Mouse (Mus musculus) adrenal gland, postnatal 4 days (tissue): Measurements from ENCODE around the gene Zscan4e. TPM values are rescaled to one million over a fixed set of nuclear protein-coding genes. Genes with fewer than 3 reads are reported as not detected.
"Not testable (repeated sequence)": the region's sequence is repeated elsewhere in the genome, so short reads cannot be mapped to it uniquely, and the experiment has no call there.

Experiments used
- DNase-seq, 2 experiments: peaks; one replicate each; pipeline ENCODE4 v3.0.0; 2021 to 2022; ENCODE audit warnings: low spot score in 2 of 2, mixed read lengths in 2 of 2
- long read RNA-seq, 2 experiments: library from polyadenylated mRNA; stranded (forward); transcript quantifications; one replicate each; pipeline ENCODE4 v2.0.0; 2021
- microRNA-seq: library from miRNA; unstranded; fragments of <30 nt; microRNA quantifications from one replicate; pipeline ENCODE4 v1.2.0, GENCODE M21; 2021
- total RNA-seq, 2 experiments: library from RNA; stranded (reverse); gene quantifications; 2 replicates each; pipeline ENCODE4 v1.2.3; 2021

The Zscan4e gene
- total RNA-seq = not detected
- long read RNA-seq, experiment 1 = 0 reads
- long read RNA-seq, experiment 2 = 0 reads

DNA sequence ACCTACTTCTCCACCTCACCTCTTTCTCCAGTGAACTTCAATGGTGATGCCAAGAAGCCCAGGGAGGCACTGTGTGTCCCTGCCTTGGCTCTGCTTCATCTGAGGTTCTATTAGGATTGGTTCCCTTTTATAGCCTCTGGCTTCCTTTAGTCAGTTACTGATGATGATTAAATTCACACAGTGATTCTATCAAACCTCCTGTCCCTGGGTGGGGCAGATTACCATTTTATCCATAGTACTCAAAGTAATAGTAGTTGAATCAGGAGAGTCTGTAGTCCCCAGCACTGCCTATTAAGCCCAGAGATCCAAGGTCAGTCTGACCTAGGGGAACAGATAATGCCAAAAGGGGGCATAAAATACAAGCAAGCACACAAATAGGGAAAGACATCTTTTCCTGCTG, at the start of gene Zscan4e:
Gene Zscan4e (minus strand): TSS at position 101 of the 400 bp plus-strand sequence.
- DNase-seq = not testable (repeated sequence)

Small RNA genes within 50 kb of the gene (microRNA-seq; reads per million reads assigned to microRNA genes)
- gene Gm23087 (not detected), gene Gm26248 (not detected)

Other genes with a start within 250 kb of the Zscan4e start
- gene Zscan4-ps1, start 241.0 kb downstream of the Zscan4e start, total RNA-seq = not detected
- not detected for gene Zscan4d, start 144.5 kb downstream of the Zscan4e start, total RNA-seq
- gene Zscan4f, start 87.2 kb upstream of the Zscan4e start, total RNA-seq = not detected
- not detected for gene Zscan4-ps2, start 203.6 kb upstream of the Zscan4e start, total RNA-seq